Mouse (Mus musculus) lung, postnatal 0 days (tissue): ENCODE measurements around the gene Fadd.

Experiments used
- CTCF ChIP-seq: IDR thresholded peaks from 2 replicates; pipeline ENCODE4 v1.5.1; 2016; ENCODE audit warnings: antibody characterized with exemption, mild to moderate bottlenecking
- EP300 ChIP-seq: IDR thresholded peaks from 2 replicates; pipeline ENCODE4 v1.6.1; 2016; ENCODE audit warnings: antibody characterized with exemption, mild to moderate bottlenecking, control low read depth

DNA sequence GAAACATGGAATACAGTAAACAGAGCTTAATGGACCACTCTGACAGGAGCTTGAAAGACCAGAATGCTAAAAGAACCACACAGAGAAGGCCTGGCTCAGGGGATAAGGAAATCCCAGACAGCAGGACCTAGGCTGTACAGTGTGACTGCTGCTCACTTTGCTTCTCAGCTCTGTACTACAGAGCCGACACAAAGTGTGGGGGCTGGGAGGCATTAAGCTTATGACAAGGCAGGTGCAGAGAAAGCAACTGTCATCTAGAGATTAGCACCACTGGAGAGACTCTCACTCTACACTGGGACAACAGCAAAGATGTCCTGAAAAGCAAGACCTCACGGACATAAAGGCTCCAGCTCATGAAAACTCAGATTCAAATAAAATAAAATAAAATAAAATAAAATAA is 43.1 kb downstream of the Fadd start:
- TF ChIP-seq CTCF, result no peak
- no peak for TF ChIP-seq EP300
